ENCODE assay signal across 23 mouse cellular contexts in the genomic region with DNA sequence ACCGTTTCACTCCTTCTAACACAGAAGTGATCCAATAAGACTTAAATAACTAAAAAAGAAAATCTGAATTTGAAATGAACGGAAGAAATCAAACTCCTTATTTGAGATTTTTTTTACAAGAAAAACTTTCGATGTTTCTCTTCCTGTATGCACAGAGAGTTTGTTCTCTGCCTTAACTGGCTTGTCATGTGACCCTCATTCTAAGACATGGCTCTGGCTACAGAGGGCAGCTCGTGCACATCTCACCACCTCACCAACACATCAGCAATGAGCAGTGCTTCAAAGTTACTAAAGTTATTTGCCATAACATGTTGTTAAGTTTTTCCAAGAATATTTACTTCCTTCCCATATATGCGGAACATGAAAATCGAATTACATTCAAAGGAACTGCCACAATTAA.
"Had no signal": no experiment of that assay in that cellular context is flagged by ENCODE, and none has a peak within 500 bp of the region (broad histone marks: within the 10 kb centered on the region; RNA-seq: fewer than 3 reads in every experiment).

No protein-coding gene starts in this region.

- H3K4me2 ChIP-seq: heart, embryonic 12.5 days; hindbrain, embryonic 12.5 days; hindbrain, embryonic 14.5 days; intestine, embryonic 15.5 days; limb, embryonic 12.5 days; liver, embryonic 11.5 days; liver, embryonic 13.5 days had no signal

- H3K9ac ChIP-seq: heart, embryonic 12.5 days; hindbrain, embryonic 12.5 days; hindbrain, embryonic 14.5 days; intestine, embryonic 15.5 days; limb, embryonic 12.5 days; liver, embryonic 13.5 days had no signal

- H3K4me1 ChIP-seq: heart, embryonic 10.5 days; heart, embryonic 12.5 days; hindbrain, embryonic 10.5 days; hindbrain, embryonic 12.5 days; intestine, embryonic 15.5 days; limb, embryonic 10.5 days; limb, embryonic 12.5 days; liver, embryonic 13.5 days had no signal

- DNase-seq: gastrocnemius, postnatal 14 days; heart, postnatal 10 days; kidney, adult 18-20 months; kidney, adult 8-10 months; kidney, postnatal 10 days; kidney, postnatal 25 days; kidney, postnatal 4 days; liver; liver, embryonic 13.5 days had no signal

- H3K27ac ChIP-seq: heart, embryonic 10.5 days; hindbrain, embryonic 10.5 days; hindbrain, embryonic 12.5 days; hindbrain, embryonic 14.5 days; intestine, embryonic 15.5 days; layer of hippocampus, adult 2 months; left cerebral cortex, adult 2 months; limb, embryonic 10.5 days; limb, embryonic 12.5 days; liver, embryonic 13.5 days had no signal

- H3K4me3 ChIP-seq: heart, embryonic 10.5 days; heart, embryonic 12.5 days; hindbrain, embryonic 10.5 days; hindbrain, embryonic 12.5 days; intestine, embryonic 15.5 days; layer of hippocampus, adult 2 months; left cerebral cortex, adult 2 months; limb, embryonic 10.5 days; limb, embryonic 12.5 days; liver, embryonic 13.5 days had no signal

- ATAC-seq: hindbrain, embryonic 16.5 days; inflammation-experienced regulatory T-cells, adult 6 months; intestine, embryonic 15.5 days; intestine, postnatal 0 days had no signal

- H3K27me3 ChIP-seq: heart, embryonic 12.5 days; hindbrain, embryonic 12.5 days; intestine, embryonic 15.5 days; limb, embryonic 12.5 days; liver, embryonic 13.5 days had no signal

- H3K9me3 ChIP-seq: heart, embryonic 10.5 days; heart, embryonic 12.5 days; hindbrain, embryonic 10.5 days; hindbrain, embryonic 12.5 days; intestine, embryonic 15.5 days; limb, embryonic 10.5 days; limb, embryonic 12.5 days; liver, embryonic 13.5 days had no signal
